Mouse (Mus musculus): ENCODE data around the gene Dkkl1. TPM values are rescaled to one million over a fixed set of nuclear protein-coding genes. Genes with fewer than 3 reads are reported as not detected.

The Dkkl1 gene
- polyA plus RNA-seq, 1 experiment from 2014 or later = 8.5 TPM

Small RNAs within 50 kb of the gene (microRNA-seq; reads per million reads assigned to microRNA genes)
- not detected for gene Mir7055 (ENCODE audit: borderline number of aligned reads)

Other genes starting within 250 kb of the Dkkl1 start
- 22.4 and 31.1 TPM in 2 replicates for gene Cpt1c, start 237.3 kb downstream of the Dkkl1 start, polyA plus RNA-seq (2014; fragmentation: Nextera tagmentation; extraction: Ambion mirVana)
- gene Prmt1, start 225.6 kb downstream of the Dkkl1 start, polyA plus RNA-seq (2014; fragmentation: Nextera tagmentation; extraction: Ambion mirVana) = 173 and 178 TPM in 2 replicates
- 77.7 and 84.6 TPM in 2 replicates for gene Irf3, start 214.5 kb downstream of the Dkkl1 start, polyA plus RNA-seq (2014; fragmentation: Nextera tagmentation; extraction: Ambion mirVana)
- gene Bcl2l12, start 213.4 kb downstream of the Dkkl1 start, polyA plus RNA-seq (2014; fragmentation: Nextera tagmentation; extraction: Ambion mirVana) = 43.2 and 48.6 TPM in 2 replicates
- 43.7 and 47.5 TPM in 2 replicates for gene Scaf1, start 195.8 kb downstream of the Dkkl1 start, polyA plus RNA-seq (2014; fragmentation: Nextera tagmentation; extraction: Ambion mirVana)
- 50.5 and 52.3 TPM in 2 replicates for gene Rras, start 194.2 kb downstream of the Dkkl1 start, polyA plus RNA-seq (2014; fragmentation: Nextera tagmentation; extraction: Ambion mirVana)
- 12.8 and 13.7 TPM in 2 replicates for gene Prr12, start 159.3 kb downstream of the Dkkl1 start, polyA plus RNA-seq (2014; fragmentation: Nextera tagmentation; extraction: Ambion mirVana)
- gene Nosip, start 149.7 kb downstream of the Dkkl1 start, polyA plus RNA-seq (2014; fragmentation: Nextera tagmentation; extraction: Ambion mirVana) = 59.1 and 63.3 TPM in 2 replicates
- gene Prrg2, start 149.5 kb downstream of the Dkkl1 start, polyA plus RNA-seq (2014; fragmentation: Nextera tagmentation; extraction: Ambion mirVana) = 20.9 and 22.2 TPM in 2 replicates
- gene Rcn3, start 119.9 kb downstream of the Dkkl1 start, polyA plus RNA-seq (2014; fragmentation: Nextera tagmentation; extraction: Ambion mirVana) = 587 and 592 TPM in 2 replicates
- gene Fcgrt, start 108.3 kb downstream of the Dkkl1 start, polyA plus RNA-seq (2014; fragmentation: Nextera tagmentation; extraction: Ambion mirVana) = 120 and 129 TPM in 2 replicates
- 1,575 and 1,608 TPM in 2 replicates for gene Rps11, start 87.7 kb downstream of the Dkkl1 start, polyA plus RNA-seq (2014; fragmentation: Nextera tagmentation; extraction: Ambion mirVana)
- 1,594 and 1,619 TPM in 2 replicates for gene Rpl13a, start 83.4 kb downstream of the Dkkl1 start, polyA plus RNA-seq (2014; fragmentation: Nextera tagmentation; extraction: Ambion mirVana)
- gene Gm45713, start 75.9 kb downstream of the Dkkl1 start, polyA plus RNA-seq (2014; fragmentation: Nextera tagmentation; extraction: Ambion mirVana) = 0.47 and 0.61 TPM in 2 replicates
- gene Flt3l, start 75.7 kb downstream of the Dkkl1 start, polyA plus RNA-seq (2014; fragmentation: Nextera tagmentation; extraction: Ambion mirVana) = 2.3 TPM in 2 replicates
- 80.3 and 88.8 TPM in 2 replicates for gene Pih1d1, start 57.8 kb downstream of the Dkkl1 start, polyA plus RNA-seq (2014; fragmentation: Nextera tagmentation; extraction: Ambion mirVana)
- 36.8 and 39.4 TPM in 2 replicates for gene Aldh16a1, start 57.6 kb downstream of the Dkkl1 start, polyA plus RNA-seq (2014; fragmentation: Nextera tagmentation; extraction: Ambion mirVana)
- 0.87 and 1.3 TPM in 2 replicates for gene Slc17a7, start 48.2 kb downstream of the Dkkl1 start, polyA plus RNA-seq (2014; fragmentation: Nextera tagmentation; extraction: Ambion mirVana)
- 5.8 and 6.1 TPM in 2 replicates for gene Gfy, start 32.6 kb downstream of the Dkkl1 start, polyA plus RNA-seq (2014; fragmentation: Nextera tagmentation; extraction: Ambion mirVana)
- not detected in 2 replicates for gene Pth2, start 31.2 kb downstream of the Dkkl1 start, polyA plus RNA-seq (2014; fragmentation: Nextera tagmentation; extraction: Ambion mirVana)
- 1.5 TPM in 2 replicates for gene Ccdc155, start 7.3 kb downstream of the Dkkl1 start, polyA plus RNA-seq (2014; fragmentation: Nextera tagmentation; extraction: Ambion mirVana)
- 112 and 142 TPM in 2 replicates for gene Tead2, start 3.6 kb upstream of the Dkkl1 start, polyA plus RNA-seq (2014; fragmentation: Nextera tagmentation; extraction: Ambion mirVana)
- gene Cd37, start 27.0 kb upstream of the Dkkl1 start, polyA plus RNA-seq (2014; fragmentation: Nextera tagmentation; extraction: Ambion mirVana) = 2.4 and 4.8 TPM in 2 replicates
- gene Slc6a16, start 28.9 kb upstream of the Dkkl1 start, polyA plus RNA-seq (2014; fragmentation: Nextera tagmentation; extraction: Ambion mirVana) = 0.11 and 0.38 TPM in 2 replicates
- not detected in 2 replicates for gene Slc6a21, start 65.4 kb upstream of the Dkkl1 start, polyA plus RNA-seq (2014; fragmentation: Nextera tagmentation; extraction: Ambion mirVana)
- gene Trpm4, start 121.6 kb upstream of the Dkkl1 start, polyA plus RNA-seq (2014; fragmentation: Nextera tagmentation; extraction: Ambion mirVana) = 16.6 and 18.2 TPM in 2 replicates
- gene Hrc, start 123.1 kb upstream of the Dkkl1 start, polyA plus RNA-seq (2014; fragmentation: Nextera tagmentation; extraction: Ambion mirVana) = 11.0 and 15.8 TPM in 2 replicates
- gene Ppfia3, start 154.9 kb upstream of the Dkkl1 start, polyA plus RNA-seq (2014; fragmentation: Nextera tagmentation; extraction: Ambion mirVana) = 4.8 and 6.9 TPM in 2 replicates
- gene Lin7b, start 158.4 kb upstream of the Dkkl1 start, polyA plus RNA-seq (2014; fragmentation: Nextera tagmentation; extraction: Ambion mirVana) = 2.4 TPM in 2 replicates
- 56.5 and 61.1 TPM in 2 replicates for gene Snrnp70, start 183.6 kb upstream of the Dkkl1 start, polyA plus RNA-seq (2014; fragmentation: Nextera tagmentation; extraction: Ambion mirVana)
- 0.24 TPM in 1 of 2 replicates, not detected in the other for gene Kcna7, start 193.5 kb upstream of the Dkkl1 start, polyA plus RNA-seq (2014; fragmentation: Nextera tagmentation; extraction: Ambion mirVana)
- 3.0 and 3.1 TPM in 2 replicates for gene Ntf5, start 201.5 kb upstream of the Dkkl1 start, polyA plus RNA-seq (2014; fragmentation: Nextera tagmentation; extraction: Ambion mirVana)
- gene Lhb, start 208.7 kb upstream of the Dkkl1 start, polyA plus RNA-seq (2014; fragmentation: Nextera tagmentation; extraction: Ambion mirVana) = 1.4 TPM in 1 of 2 replicates, not detected in the other
- 39.3 TPM in 2 replicates for gene Gys1, start 222.7 kb upstream of the Dkkl1 start, polyA plus RNA-seq (2014; fragmentation: Nextera tagmentation; extraction: Ambion mirVana)
- 123 and 127 TPM in 2 replicates for gene Ruvbl2, start 225.9 kb upstream of the Dkkl1 start, polyA plus RNA-seq (2014; fragmentation: Nextera tagmentation; extraction: Ambion mirVana)
- 4,260 and 4,697 TPM in 2 replicates for gene Ftl1, start 247.7 kb upstream of the Dkkl1 start, polyA plus RNA-seq (2014; fragmentation: Nextera tagmentation; extraction: Ambion mirVana)

All from embryonic facial prominence, embryonic 14.5 days (tissue).